Mouse (Mus musculus) splenic B cell, adult 2 months (primary cell): ENCODE data around the gene Retreg3.

Source experiments
- DNase-seq: peaks from one replicate; pipeline ENCODE4 v3.0.0-alpha.2; 2011; ENCODE audit warnings: low read depth, low spot score
- H3K27me3 ChIP-seq: 2 replicates; pipeline ENCODE4 v1.6.1; 2012; ENCODE audit warnings: mild to moderate bottlenecking, low read length, moderate library complexity, mixed read lengths; ENCODE audit not compliant: control insufficient read depth, poor library complexity, insufficient read depth, severe bottlenecking
- H3K36me3 ChIP-seq: 2 replicates; pipeline ENCODE4 v1.6.1; 2012; ENCODE audit warnings: mild to moderate bottlenecking, low read length, moderate library complexity, mixed read lengths; ENCODE audit not compliant: control insufficient read depth, poor library complexity, insufficient read depth, severe bottlenecking

Retreg3 gene

DNA sequence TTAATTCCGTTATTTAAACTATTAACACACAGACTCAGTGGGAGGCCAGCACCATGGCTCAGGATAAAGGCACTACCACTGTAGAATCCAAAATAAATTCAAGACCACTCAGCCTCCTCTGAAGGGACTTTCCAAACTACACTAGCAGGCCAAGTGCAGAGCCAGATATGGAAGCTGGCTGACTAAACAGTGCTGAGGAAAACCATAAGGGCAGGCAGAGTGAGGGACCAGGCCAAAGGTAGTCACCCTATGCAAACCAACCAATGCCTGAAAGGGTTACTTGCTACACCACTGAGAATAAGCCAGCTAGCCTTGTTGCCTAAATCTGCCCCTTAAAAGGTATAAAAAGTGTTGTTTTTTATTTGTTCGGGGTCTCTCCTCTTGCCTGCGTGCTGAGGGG is 7.5 kb downstream of the Retreg3 start:
- no peaks in the 10 kb centered on the region; the same call in 1 of the 2 replicates for H3K36me3 ChIP-seq
- no peaks in the 10 kb centered on the region for H3K27me3 ChIP-seq
- no peak for DNase-seq

DNA sequence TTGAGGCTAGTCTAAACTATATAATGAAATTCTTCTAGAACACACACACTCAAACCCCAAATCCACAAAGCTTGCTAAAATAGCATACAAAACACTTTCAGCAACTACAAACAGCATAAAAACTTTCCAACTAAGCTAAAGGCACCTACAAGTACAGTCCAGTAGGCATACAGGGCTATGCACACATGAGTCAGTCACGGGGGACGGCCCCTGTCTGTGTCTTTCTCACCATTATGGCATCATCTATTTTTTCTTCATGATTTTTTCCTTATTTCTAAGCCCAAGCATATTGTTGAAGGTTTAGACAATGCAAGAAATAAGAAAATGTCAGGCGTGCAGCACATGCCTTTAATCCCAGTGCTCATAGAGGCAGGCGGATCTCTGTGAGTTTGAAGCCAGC is 8.5 kb downstream of the Retreg3 start:
- DNase-seq, result no peak
- no peaks in the 10 kb centered on the region; the same call in 1 of the 2 replicates for H3K36me3 ChIP-seq
- no peaks in the 10 kb centered on the region for H3K27me3 ChIP-seq

DNA sequence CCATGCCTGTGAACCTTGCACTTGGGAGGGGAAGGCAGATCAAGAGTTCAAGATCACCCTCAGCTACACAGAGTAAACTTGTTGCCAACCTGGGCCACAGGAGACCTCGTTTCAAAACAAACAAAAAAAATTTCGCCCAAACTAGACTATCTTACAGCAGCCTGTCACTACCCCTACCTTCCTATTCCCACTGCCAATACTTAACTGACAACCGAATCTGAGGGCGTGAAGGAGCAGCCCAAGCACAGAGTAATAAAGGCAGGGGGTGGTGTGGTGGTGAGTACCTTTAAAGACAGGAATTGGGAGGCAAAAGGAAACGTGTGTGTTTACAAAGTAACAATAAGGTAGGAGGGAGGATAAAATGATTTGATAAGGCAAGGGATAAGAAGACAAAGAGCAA is 9.0 kb downstream of the Retreg3 start:
- no peak for DNase-seq
- no peaks in the 10 kb centered on the region for H3K27me3 ChIP-seq
- H3K36me3 ChIP-seq, result peaks cover 1% of the 10 kb centered on the region; the same call in 1 of the 2 replicates

DNA sequence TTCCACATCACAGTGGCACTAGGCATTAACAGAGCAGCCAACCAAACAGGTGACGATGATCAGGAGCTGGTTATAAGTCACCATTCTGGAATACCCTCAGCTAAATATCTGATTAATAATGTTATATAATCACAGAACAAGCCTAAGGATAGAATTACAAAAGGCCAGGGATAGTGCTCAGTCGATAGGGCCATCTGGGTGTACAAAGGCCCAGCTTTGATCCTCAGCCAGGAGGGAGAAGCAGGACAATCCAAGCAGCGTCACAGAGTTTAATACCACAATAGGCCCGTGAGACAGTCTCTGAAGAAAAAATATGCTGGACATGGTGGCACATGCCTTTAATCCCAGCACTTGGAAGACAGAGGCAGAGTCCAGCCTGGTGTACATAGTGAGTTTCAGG is 10.3 kb downstream of the Retreg3 start:
- Histone ChIP-seq H3K27me3 (no peaks in the 10 kb centered on the region), H3K36me3 (peaks cover 4% of the 10 kb centered on the region)
- no peak for DNase-seq

DNA sequence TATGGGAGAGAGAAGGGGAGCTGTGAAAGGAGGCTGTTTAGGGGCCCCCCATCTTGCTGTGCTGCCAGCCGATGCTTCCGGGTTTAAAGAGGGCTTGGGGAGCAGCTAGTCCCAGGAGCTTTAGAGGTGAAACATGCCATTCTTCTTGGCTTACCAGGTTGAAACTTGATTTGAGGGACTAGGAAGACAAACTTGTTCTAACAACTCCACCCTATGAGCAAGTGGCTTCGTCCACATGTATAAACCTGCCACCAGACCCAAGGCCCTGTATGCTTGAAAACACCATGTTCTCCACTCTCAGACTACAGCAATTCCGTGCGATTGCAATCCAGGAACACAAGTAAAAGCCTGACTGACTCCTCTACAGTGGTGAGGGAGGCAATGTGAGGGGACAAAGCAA is 16.7 kb downstream of the Retreg3 start:
- H3K27me3 ChIP-seq, result no peaks in the 10 kb centered on the region
- peaks cover 20% of the 10 kb centered on the region for H3K36me3 ChIP-seq

DNA sequence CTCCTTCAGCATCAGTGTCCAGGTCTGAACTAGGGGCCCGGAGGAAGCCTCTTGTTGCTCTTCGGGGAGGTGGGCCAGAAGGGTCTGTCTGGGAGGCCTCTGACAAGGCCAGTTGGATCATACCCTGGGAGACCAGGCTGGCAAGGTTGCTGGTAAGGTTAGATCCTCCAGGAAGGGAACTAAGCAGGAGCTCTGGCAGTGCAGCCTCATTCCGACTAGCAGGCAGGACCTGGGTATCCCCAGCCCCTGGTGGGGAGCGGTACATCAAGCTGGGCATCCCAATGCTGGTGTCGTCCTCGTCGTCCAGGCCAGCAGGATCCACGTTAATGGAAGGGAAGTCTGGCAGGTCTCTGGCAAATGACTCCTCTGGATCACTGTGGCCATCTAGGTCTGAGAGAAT is 21.5 kb downstream of the Retreg3 start:
- no peak for DNase-seq
- Histone ChIP-seq H3K27me3 (no peaks in the 10 kb centered on the region), H3K36me3 (peaks cover 15% of the 10 kb centered on the region)

More for the DNA sequence above, 16.7 kb downstream of the Retreg3 start:
- no peak for DNase-seq

DNA sequence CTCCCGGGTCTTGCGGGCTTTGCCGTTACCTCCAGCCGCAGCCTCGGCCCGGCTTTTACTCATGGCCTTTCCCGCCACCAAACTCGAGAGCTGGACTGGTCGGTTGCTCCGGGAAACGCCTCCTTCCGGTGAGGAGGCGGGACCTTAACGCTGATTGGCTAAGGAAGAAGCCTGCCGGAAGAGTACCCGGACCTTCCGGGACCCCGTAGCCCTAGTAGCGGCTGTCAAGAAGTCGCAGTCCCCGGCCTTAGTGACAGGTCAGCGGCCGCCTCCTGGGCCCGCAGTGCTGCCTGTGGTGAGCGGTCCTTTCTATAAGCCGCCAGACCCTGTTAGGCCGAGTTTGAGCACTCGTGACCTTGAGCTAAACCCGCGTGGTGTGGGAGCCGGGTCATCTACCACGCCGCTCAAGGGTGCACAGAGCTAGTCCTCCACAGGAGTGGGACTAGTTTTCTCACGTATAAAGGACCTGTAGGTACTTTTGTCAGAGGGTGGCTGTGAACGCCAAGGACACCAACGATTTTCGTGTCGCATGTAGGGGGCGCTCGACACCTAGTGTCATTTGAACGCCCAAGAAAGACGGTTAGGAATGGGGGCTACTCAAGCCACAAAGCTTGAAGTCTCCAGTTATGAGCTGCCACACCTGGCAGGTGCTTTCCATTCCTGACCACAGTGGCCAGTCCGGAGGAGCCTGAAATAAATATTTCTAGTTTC is 24.2 kb downstream of the Retreg3 start, which contains the start of gene Psmc3ip:
Psmc3ip (minus strand) TSS at position 123 of the 711 bp plus-strand sequence.
- no peaks in the 10 kb centered on the region for H3K27me3 ChIP-seq
- peak; percentile 96 for DNase-seq
- peaks cover 12% of the 10 kb centered on the region for H3K36me3 ChIP-seq

DNA sequence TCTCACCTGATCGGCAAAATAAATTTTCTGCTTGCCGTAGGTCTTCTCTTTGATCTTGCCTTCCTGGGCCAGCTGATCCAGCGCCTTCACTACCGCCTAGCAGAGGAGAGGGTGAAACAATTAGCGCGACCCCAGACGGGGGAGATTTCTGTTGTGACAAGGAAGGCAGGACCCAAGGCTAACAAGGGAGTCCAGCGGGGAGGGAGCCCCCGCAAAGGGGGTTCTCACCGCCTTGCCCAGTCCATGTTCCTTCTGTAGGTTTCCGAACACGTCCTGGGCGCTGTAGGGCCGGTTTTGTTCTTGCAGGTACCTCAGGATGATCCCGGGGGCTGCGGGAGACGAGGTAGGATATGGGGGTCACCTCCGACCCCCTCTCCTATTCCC is 24.8 kb downstream of the Retreg3 start:
- Histone ChIP-seq H3K36me3 (peaks cover 12% of the 10 kb centered on the region), H3K27me3 (no peaks in the 10 kb centered on the region)
- no peak for DNase-seq

DNA sequence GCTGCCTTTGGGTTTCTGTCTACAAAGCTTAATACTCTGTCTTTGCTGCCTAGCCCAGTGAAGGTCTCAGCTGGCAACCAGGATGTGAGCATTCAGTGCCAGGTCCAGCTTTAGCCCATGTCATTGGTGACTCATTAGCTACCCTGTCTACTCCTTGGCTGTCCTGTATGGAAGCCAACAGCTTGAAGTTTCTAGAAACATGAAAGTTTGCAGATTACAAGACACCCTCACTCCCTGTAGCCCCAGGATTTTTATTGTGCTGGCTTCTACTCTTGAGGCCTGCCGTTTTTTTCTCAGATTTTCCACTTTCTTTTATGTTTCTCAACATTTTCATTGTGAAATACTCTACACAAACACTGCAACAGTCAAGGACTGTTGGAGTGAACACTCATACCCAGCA is 29.8 kb downstream of the Retreg3 start:
- no peak for DNase-seq
- no peaks in the 10 kb centered on the region for H3K27me3 ChIP-seq
- peaks cover 9% of the 10 kb centered on the region for H3K36me3 ChIP-seq

DNA sequence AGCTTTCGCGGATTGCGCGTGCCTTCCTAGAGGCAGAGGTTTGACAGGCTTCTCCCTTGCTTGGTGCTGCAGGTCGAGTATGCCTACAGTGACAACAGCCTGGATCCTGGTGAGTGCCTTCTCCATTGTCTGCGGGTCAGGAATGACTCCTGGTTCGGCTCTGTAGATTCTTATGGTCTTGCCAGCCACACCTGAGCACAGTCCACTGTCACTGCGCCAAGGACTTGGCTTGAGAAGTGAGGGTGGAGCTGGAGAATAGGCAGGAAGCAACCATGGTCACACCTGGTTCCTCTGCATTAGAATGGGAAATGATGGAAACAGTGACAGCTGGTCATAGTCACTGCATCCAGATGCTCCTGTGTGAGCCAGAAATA is 32.0 kb downstream of the Retreg3 start:
- no peaks in the 10 kb centered on the region for H3K27me3 ChIP-seq
- no peak for DNase-seq
- peaks cover 9% of the 10 kb centered on the region for H3K36me3 ChIP-seq

DNA sequence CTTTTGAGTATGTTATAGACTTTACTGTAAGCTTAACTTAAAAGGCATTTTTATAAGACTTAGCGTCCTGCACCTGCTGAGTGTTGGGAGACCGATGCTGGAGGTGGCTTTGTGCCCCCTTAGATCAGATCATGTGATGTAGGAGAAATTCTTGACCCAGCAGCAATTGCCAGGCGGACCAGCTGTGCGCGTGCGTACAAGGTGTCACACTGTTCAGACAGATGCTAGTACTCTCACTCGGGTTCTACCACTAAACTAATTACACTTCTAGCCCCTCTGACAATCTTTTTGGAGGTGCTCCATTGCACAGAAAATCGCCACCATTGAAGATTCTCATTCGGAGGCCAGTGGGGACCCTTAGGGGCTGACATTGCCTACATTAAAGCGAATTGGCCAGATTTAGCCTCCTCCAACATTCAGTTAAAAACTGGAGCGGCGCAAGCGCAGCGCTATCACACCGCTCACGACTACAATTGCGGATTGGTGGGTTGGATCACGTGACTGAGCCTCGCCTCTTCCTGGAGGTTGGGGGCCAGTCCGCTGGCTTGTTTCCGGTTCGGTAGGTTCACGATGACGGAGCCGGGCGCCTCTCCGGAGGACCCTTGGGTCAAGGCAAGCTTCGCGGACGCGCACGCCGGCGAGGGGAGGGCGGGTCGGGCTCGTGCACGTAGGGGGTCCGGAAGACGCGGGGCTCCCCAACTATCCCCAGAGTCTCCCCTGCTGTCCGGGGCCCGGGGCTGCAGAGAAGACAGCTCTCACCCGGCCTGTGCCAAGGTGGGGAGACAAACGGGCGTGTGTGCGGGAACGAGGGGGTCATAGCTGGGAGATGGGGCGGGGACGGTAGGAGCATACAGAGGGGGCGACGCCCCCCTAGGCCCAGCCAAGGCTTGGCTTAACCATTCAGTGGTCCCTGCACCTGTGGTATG is 32.7 kb downstream of the Retreg3 start, which contains the start of gene Mlx:
Mlx (plus strand) TSS at position 522 of the 926 bp plus-strand sequence.
- Histone ChIP-seq H3K27me3 (no peaks in the 10 kb centered on the region), H3K36me3 (peaks cover 9% of the 10 kb centered on the region)
- peak; percentile 92 for DNase-seq

DNA sequence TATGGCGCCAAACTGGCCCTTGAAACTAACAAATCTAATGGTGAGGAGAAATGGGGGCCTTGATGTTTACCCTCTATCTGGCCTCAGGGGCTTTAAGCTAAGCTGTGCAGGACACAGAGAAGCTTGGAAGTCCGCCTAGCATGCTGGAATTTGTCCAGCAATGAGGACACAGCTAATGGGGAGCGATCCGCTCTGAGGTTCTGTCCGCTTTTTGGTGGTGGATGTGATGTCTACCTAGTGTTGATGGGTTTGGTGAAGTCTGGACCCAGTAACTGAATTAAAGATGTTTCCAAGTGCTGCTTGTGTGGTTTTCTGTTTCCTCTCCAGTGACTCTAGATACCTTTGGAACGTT is 33.4 kb downstream of the Retreg3 start:
- no peak for DNase-seq
- Histone ChIP-seq H3K36me3 (peaks cover 6% of the 10 kb centered on the region), H3K27me3 (no peaks in the 10 kb centered on the region)

DNA sequence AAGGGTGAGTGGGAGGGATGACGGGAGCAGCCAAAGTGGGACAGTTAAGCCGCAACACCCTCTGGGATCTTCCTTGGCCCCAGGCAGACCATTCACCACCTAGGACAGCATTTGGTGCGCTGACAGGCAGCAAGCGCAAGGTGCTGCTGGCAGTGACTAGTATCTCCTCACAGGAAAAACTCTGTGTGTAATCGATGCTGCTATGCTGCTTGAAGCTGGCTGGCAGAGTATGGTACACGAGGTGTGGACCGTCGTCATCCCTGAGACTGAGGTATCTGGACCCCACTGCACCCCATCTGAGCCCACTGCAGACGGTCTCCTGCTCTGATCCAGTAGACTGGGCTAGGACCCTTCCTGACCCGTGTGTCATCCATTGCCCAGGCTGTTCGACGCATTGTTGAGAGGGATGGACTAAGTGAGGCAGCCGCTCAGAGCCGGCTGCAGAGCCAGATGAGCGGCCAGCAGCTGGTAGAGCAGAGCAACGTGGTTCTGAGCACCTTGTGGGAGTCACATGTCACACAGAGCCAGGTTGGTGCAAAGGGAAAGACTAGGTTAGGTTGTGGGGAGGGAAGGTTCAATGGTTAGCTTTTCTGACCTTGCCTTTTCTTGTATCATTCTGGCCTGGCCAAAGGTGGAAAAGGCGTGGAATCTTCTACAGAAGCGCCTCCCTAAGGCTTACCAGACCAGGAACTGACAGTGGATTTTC is 33.9 kb downstream of the Retreg3 start:
- Histone ChIP-seq H3K36me3 (peaks cover 3% of the 10 kb centered on the region), H3K27me3 (no peaks in the 10 kb centered on the region)
- no peak for DNase-seq

DNA sequence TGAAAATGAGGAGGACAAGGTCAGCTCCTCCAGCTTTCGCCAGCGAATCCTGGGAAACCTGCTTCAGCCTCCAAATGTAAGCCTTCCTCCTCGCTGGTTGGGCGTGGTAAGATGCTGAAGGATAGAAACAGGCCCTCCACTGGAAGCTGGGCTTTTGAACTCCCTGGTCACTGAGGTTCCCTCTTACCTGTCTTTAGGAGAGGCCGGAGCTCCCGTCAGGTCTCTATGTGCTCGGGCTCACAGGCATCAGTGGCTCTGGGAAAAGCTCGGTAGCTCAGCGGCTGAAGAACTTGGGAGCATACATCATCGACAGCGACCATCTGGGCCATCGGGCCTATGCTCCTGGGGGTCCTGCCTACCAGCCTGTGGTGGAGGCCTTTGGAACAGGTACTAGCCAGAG is 34.9 kb downstream of the Retreg3 start:
- Histone ChIP-seq H3K36me3 (peaks cover 2% of the 10 kb centered on the region; the same call in 1 of the 2 replicates), H3K27me3 (no peaks in the 10 kb centered on the region)

DNA sequence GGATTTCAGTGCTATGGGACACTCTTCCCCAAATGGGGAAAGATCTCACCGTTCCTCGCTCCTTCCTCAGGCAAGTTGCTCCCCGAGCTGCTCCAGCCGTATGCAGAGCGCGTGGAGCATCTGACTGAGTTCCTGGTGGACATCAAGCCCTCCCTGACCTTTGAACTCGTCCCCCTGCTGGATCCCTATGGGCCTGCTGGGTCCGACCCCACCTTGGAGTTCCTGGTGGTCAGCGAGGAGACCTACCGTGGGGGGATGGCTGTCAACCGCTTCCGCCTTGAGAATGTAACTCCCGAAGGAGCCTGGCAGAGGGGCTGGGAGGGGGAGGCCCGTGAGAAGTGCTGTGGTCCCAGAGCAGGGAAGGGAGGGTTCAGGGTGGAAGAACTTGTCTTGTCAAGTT is 35.4 kb downstream of the Retreg3 start:
- no peak for DNase-seq
- H3K27me3 ChIP-seq, result no peaks in the 10 kb centered on the region
- H3K36me3 ChIP-seq, result no peaks in the 10 kb centered on the region

More for the DNA sequence above, 34.9 kb downstream of the Retreg3 start:
- DNase-seq, result no peak
